Mouse (Mus musculus) lung, embryonic 16.5 days (tissue): ENCODE data around the gene Calm2. TPM values are rescaled to one million over a fixed set of nuclear protein-coding genes. Genes with fewer than 3 reads are reported as not detected.

Experiments used
- ATAC-seq: fragments of 200-750 bp; cut with Nextera tagmentation; 2 replicates; pipeline ENCODE4 v1.8.0; 2017; ENCODE audit warnings: low read depth, mild to moderate bottlenecking, moderate library complexity
- H3K27ac ChIP-seq: fragments of 300-500 bp; sonication (generic); 2 replicates; pipeline ENCODE4 v1.5.1; 2014; ENCODE audit warnings: mild to moderate bottlenecking, control low read depth, low read length
- H3K27me3 ChIP-seq: fragments of 300-500 bp; sonication (generic); 2 replicates; pipeline ENCODE4 v1.6.1; 2014; ENCODE audit warnings: low read depth, low read length, mixed read lengths; ENCODE audit not compliant: control insufficient read depth, insufficient read depth
- H3K36me3 ChIP-seq: fragments of 300-500 bp; sonication (generic); 2 replicates; pipeline ENCODE4 v1.6.1; 2014; ENCODE audit warnings: low read length; ENCODE audit not compliant: control insufficient read depth, insufficient read depth
- H3K4me1 ChIP-seq: fragments of 300-500 bp; sonication (generic); replicated peaks from 2 replicates; pipeline ENCODE4 v1.6.1; 2014; ENCODE audit warnings: low read length, mixed read lengths; ENCODE audit not compliant: control insufficient read depth, insufficient read depth
- H3K4me2 ChIP-seq: fragments of 300-500 bp; sonication (generic); 2 replicates; pipeline ENCODE4 v1.6.1; 2014; ENCODE audit warnings: low read depth, low read length, control low read depth
- H3K4me3 ChIP-seq: fragments of 300-500 bp; sonication (generic); 2 replicates; pipeline ENCODE4 v1.5.1; 2014; ENCODE audit warnings: mild to moderate bottlenecking, low read length, control low read depth
- H3K9ac ChIP-seq: fragments of 300-500 bp; sonication (generic); 2 replicates; pipeline ENCODE4 v1.6.1; 2014; ENCODE audit warnings: low read length, control low read depth
- H3K9me3 ChIP-seq: fragments of 300-500 bp; sonication (generic); 2 replicates; pipeline ENCODE4 v1.6.1; 2016; ENCODE audit warnings: low read length; ENCODE audit not compliant: control insufficient read depth
- WGBS: fragments of 180-500 bp; shearing (Covaris S2); extraction: QIAGEN DNeasy Blood & Tissue Kit; methylation state at CpG from one replicate; pipeline ENCODE4 v1.1.7; 2014; 5-methylcytosine and 5-hydroxymethylcytosine counted together
- polyA plus RNA-seq: library from polyadenylated mRNA; unstranded; fragments of >200 nt; fragmentation: Nextera tagmentation; extraction: Ambion mirVana; gene quantifications from 2 replicates; pipeline ENCODE4 v1.2.1, GENCODE M21; 2015

The Calm2 gene
- polyA plus RNA-seq: 1,010 and 1,035 TPM in 2 replicates

DNA sequence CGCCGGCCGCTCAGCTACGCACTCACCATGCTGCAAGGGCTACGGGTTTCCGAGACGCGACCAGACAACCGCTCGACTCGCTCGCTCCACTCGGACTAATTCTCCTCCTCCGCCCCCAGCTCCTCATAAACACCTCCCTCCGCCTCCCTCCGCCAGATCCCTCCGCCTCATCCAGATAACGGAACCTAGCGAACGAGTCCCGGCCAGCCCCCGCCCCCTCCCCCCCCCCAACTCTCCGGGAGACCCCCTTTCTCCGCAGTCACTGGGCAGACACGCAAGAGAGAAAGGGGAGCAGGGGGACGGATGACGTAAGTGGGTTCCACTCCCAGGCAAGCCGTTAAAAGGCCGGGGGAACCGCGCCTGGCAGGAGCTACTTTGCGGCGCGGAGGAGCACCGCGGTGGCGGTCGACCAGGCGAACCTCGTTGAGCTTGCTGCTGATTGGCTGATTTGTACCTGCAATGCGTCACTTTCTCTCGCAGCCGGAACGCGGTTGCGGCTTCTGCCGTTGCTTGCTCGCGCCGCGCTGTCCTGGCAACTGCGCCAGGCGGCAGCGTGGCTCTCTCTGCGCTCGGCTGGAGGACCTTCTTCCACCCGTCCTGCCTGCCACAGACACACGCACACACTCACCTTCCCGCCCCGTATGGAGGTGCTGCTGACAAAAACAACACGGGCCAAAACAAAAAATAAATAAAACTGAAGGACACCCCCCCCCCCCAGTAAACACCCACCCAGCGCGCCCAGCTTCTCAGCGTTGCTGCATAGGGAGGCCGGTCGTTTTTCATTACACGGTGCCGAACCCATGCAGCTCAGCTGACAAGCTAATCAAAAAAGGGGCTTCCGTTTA is at the start of gene Calm2:
Gene Calm2 (minus strand): TSS at position 169 of the 845 bp plus-strand sequence.
- H3K4me2 ChIP-seq: peak within 1 kb of the TSS; percentile 81
- peaks cover 24% of the 10 kb centered on the region for H3K4me1 ChIP-seq
- no peaks in the 10 kb centered on the region for H3K36me3 ChIP-seq
- H3K4me3 ChIP-seq: peak within 1 kb of the TSS; percentile 94
- peak; percentile 93 for ATAC-seq
- H3K9ac ChIP-seq: peak within 1 kb of the TSS; percentile 97
- H3K27me3 ChIP-seq: no peaks in the 10 kb centered on the region
- H3K27ac ChIP-seq: peak within 1 kb of the TSS; percentile 98
- 0% methylated on average over 62 of the region's 69 CpGs for WGBS
- H3K9me3 ChIP-seq: no peaks in the 10 kb centered on the region

DNA sequence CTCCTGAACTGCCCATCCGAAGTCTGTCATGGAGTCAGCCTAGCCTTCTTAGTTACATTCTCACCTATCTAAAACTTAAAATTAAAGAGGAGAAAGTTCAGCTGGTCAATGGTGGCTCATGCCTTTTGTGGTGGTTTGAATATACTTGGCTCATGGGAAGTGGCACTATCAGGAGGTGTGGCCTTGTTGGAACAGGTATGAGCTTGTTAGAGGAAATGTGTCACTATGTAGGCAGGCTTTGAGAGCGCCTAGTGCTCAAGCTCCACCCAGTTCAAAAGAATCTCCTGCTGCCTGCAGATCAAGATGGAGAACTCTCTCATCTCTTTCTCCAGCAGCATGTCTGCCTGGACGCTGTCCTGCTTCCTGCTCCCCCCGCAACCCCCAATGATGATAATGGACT is 48.8 kb upstream of the Calm2 start:
- no peak overlapping the region for H3K9ac ChIP-seq
- no peaks in the 10 kb centered on the region for H3K27me3 ChIP-seq
- no peaks in the 10 kb centered on the region for H3K9me3 ChIP-seq
- no peak overlapping the region for H3K27ac ChIP-seq
- 83% methylated on average over 4 of the region's 4 CpGs for WGBS
- H3K4me2 ChIP-seq: no peak overlapping the region
- H3K4me3 ChIP-seq: no peak overlapping the region
- H3K36me3 ChIP-seq: no peaks in the 10 kb centered on the region
- H3K4me1 ChIP-seq: peaks cover 2% of the 10 kb centered on the region; the same call in 1 of the 2 replicates
- no peak for ATAC-seq

DNA sequence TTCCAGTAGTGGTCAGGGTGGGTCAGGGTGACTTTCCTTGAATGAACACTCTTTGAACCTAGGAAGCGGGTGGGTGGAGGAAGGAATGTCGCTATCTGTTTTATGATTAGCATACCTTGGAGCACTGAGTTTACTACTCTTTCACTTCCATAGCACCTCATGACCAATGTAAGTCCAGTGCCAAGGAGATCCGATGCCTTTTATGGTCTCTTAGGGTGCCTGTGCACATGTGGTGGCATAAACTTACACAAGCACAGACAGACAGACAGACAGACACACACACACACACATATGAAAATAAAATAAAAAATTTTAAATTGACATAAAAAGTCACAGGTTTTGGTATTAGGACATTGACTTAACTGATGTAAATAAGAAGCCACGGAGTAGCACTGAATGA is 47.6 kb upstream of the Calm2 start:
- Histone ChIP-seq H3K4me3 (no peak overlapping the region), H3K9ac (no peak overlapping the region), H3K4me1 (peaks cover 5% of the 10 kb centered on the region; the same call in 1 of the 2 replicates), H3K27me3 (no peaks in the 10 kb centered on the region), H3K27ac (no peak overlapping the region), H3K9me3 (no peaks in the 10 kb centered on the region), H3K36me3 (no peaks in the 10 kb centered on the region), H3K4me2 (no peak overlapping the region)
- 88% methylated on average over 4 of the region's 4 CpGs for WGBS
- ATAC-seq: no peak

DNA sequence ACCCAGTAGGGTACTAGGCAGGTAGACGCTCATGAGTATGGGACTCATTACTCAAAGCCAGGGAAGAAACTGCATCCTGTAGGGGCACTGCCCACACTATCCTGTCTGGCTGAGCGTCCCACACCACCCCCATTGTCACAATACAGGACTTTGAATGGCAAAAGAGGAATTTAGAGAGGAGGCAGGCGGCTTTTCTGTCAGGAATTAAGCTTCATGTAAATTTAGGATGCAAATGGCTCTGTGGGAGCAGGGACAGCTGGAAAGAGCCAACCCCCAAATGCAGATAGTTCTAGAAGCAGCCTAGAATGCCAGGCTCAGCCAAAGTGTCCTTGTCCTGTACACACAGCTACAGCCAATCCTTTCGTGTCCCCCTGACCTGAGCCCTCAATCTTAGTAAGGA is 45.6 kb upstream of the Calm2 start:
- 61% methylated on average over 4 of the region's 4 CpGs for WGBS
- H3K9me3 ChIP-seq: no peaks in the 10 kb centered on the region
- H3K27ac ChIP-seq: no peak overlapping the region
- no peaks in the 10 kb centered on the region for H3K36me3 ChIP-seq
- H3K4me2 ChIP-seq: no peak overlapping the region
- ATAC-seq: no peak
- H3K4me1 ChIP-seq: peaks cover 5% of the 10 kb centered on the region; the same call in 1 of the 2 replicates
- H3K4me3 ChIP-seq: no peak overlapping the region
- no peaks in the 10 kb centered on the region for H3K27me3 ChIP-seq
- no peak overlapping the region for H3K9ac ChIP-seq

DNA sequence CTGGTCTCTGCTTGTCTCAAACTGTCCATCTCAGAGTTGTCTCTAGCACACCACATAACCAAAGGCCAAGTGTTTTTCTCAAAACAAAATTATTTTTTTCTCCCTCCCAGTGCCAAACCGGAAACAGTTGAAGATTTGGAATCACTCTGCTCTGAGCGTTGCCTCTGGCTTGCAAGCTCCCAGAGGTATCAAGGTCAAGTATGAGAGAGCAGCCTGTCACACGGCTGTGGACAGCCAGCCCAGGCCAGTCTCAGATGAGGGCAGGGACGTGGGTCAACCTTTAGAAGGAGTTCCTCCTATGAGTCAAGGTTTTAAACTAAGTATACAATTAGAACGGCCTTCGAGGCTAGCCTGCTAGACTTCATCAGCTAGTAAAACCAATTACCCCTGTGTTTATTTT is 43.6 kb upstream of the Calm2 start:
- Histone ChIP-seq H3K4me2 (no peak overlapping the region), H3K9ac (no peak overlapping the region), H3K36me3 (no peaks in the 10 kb centered on the region), H3K4me3 (no peak overlapping the region), H3K27ac (0 out of 2 replicates have a peak overlapping the region, but pooled peaks have one; percentile 6), H3K27me3 (no peaks in the 10 kb centered on the region), H3K9me3 (peaks cover 4% of the 10 kb centered on the region; the same call in 1 of the 2 replicates), H3K4me1 (peaks cover 5% of the 10 kb centered on the region; the same call in 1 of the 2 replicates)
- ATAC-seq: peak; percentile 36; the same call in 1 of the 2 replicates
- 21% methylated on average over 6 of the region's 6 CpGs for WGBS

DNA sequence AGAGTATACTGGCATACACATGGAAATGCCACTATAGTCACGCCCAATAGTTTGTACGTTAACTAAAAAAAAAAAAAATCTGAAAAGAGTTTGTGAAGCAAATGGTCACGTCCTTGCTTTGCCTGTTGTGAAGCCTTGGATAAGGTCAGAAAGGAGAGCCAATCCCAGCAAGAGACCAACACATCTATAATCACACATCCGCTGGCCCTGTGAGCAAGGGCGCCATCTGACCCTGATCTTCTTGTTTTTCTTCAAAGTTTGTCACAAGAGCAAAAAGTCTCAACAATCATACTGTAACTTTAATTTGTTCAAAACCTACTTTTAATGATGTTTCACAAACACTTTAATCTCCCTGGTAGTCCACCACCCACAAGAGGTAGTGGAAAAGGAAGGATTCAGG is 39.0 kb upstream of the Calm2 start:
- no peak overlapping the region for H3K9ac ChIP-seq
- peaks cover 4% of the 10 kb centered on the region; the same call in 1 of the 2 replicates for H3K9me3 ChIP-seq
- no peaks in the 10 kb centered on the region for H3K27me3 ChIP-seq
- no peak for ATAC-seq
- peaks cover 5% of the 10 kb centered on the region for H3K4me1 ChIP-seq
- H3K4me3 ChIP-seq: no peak overlapping the region
- no peaks in the 10 kb centered on the region for H3K36me3 ChIP-seq
- H3K4me2 ChIP-seq: no peak overlapping the region
- no peak overlapping the region for H3K27ac ChIP-seq
- WGBS: 91% methylated on average over 5 of the region's 5 CpGs

DNA sequence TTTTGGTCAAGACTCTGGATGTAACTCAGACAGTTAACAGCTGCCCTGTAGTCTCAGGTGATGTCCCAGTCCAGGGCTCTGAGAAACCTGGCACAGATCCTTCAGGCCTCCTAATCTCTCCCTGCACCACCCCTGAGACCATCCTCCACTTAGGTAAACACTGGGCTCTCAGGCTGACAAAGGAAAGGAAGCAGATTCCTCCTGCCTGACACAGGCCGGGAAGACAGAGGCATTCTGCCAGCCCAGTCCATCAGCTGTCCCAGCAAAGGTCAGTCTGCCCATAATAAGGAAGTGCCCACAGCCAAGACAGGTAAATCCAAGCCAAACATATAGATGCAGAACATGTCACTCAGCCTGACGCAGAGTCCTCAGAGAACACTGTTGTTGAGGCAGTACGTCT is 36.1 kb upstream of the Calm2 start:
- Histone ChIP-seq H3K4me3 (no peak overlapping the region), H3K4me2 (no peak overlapping the region), H3K9me3 (peaks cover 4% of the 10 kb centered on the region; the same call in 1 of the 2 replicates), H3K9ac (no peak overlapping the region), H3K27ac (peak overlapping the region; percentile 18; the same call in 1 of the 2 replicates), H3K36me3 (no peaks in the 10 kb centered on the region), H3K4me1 (peaks cover 3% of the 10 kb centered on the region), H3K27me3 (no peaks in the 10 kb centered on the region)
- peak; percentile 47 for ATAC-seq
- WGBS: 46% methylated on average over 3 of the region's 3 CpGs

DNA sequence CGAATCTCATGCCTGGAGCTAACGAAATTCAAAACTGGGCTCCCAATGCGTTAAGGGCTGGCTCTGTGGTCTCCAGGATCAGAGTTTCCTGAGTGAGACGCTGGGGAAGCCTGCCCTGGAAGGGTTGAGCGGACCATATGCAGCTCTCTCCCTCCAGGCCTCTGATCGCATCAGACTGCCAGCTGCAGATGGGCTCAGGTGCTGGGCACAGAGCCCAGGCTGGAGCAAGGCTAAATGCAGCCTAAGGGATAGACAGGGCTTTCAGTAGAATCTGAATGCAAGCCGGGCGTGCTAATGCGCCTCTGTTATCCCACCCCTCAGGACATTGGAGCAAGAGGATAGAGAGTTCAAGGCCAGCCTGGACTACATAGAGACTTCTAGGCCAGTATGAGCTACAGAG is 31.8 kb upstream of the Calm2 start:
- no peaks in the 10 kb centered on the region for H3K36me3 ChIP-seq
- no peaks in the 10 kb centered on the region for H3K27me3 ChIP-seq
- 66% methylated on average over 9 of the region's 9 CpGs for WGBS
- H3K4me3 ChIP-seq: no peak overlapping the region
- peak overlapping the region; percentile 21; the same call in 1 of the 2 replicates for H3K27ac ChIP-seq
- H3K9ac ChIP-seq: no peak overlapping the region
- peaks cover 28% of the 10 kb centered on the region for H3K4me1 ChIP-seq
- H3K4me2 ChIP-seq: no peak overlapping the region
- no peaks in the 10 kb centered on the region for H3K9me3 ChIP-seq
- peak; percentile 55 for ATAC-seq

DNA sequence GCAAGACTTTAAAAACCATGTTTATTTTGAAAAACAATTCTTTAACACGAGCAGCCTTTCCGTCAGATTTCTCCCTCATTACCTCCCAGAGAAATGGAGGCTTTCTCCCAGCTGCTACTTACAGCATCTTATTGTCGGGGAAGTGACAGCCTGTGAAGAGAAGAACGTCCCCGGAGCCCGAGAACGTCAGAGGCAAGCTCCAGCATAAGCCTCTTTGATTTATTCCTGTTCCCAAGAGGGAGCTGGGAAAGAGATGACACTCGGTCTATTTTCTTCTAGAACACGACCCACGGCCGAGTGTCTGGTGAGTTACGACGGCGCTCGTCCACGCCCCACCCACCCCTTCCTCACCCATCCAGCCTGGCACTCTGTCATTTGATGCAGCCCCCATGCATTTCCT is 30.9 kb upstream of the Calm2 start:
- no peaks in the 10 kb centered on the region for H3K9me3 ChIP-seq
- peaks cover 37% of the 10 kb centered on the region for H3K4me1 ChIP-seq
- 0 out of 2 replicates have a peak overlapping the region, but pooled peaks have one; percentile 18 for H3K9ac ChIP-seq
- ATAC-seq: no peak
- no peak overlapping the region for H3K4me3 ChIP-seq
- no peak overlapping the region for H3K4me2 ChIP-seq
- no peaks in the 10 kb centered on the region for H3K27me3 ChIP-seq
- H3K27ac ChIP-seq: no peak overlapping the region
- 48% methylated on average over 16 of the region's 16 CpGs for WGBS
- no peaks in the 10 kb centered on the region for H3K36me3 ChIP-seq
